Mouse (Mus musculus): Measurements from ENCODE around the gene Ptprk.

DNA sequence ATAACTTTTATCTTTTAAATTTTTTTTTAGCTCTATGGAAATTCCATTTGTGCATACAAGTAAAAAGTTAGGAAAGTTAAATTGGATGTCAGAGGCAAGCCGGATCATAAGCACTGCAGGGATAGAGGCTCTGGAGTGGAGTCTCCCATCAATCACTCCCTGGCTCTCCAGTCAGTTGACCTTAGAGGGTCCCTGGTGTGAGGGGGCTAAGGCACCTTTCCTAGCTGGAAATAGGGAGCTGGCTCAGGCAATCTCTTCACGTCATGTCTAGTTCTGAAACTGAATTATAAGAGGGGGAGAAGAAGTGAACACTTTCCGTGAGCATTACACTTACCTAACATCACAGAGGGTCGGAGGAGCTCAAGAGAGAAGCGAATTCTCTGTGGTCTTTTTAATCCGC is 110.1 kb downstream of the Ptprk start:
- TF ChIP-seq CTCF (IDR thresholded peaks at IDR 0.05; ENCODE audit: control insufficient read depth, insufficient read depth, insufficient replicate concordance, low read depth, low read length) (no peak), POLR2A (IDR thresholded peaks at IDR 0.05; ENCODE audit: control insufficient read depth, low read depth, low read length) (no peak)
